Mouse (Mus musculus) heart, embryonic 11.5 days (tissue): Measurements from ENCODE around the gene Cadps2. TPM values are rescaled to one million over a fixed set of nuclear protein-coding genes. Genes with fewer than 3 reads are reported as not detected.

Experiments
- ATAC-seq: fragments of 200-750 bp; cut with Nextera tagmentation; replicated peaks from 2 replicates; pipeline ENCODE4 v1.8.0; 2017; ENCODE audit warnings: moderate library complexity; ENCODE audit not compliant: insufficient number of reproducible peaks, low FRiP score, low TSS enrichment
- H3K27ac ChIP-seq: fragments of 300-500 bp; sonication (generic); 2 replicates; pipeline ENCODE4 v1.5.1; 2014; ENCODE audit warnings: mild to moderate bottlenecking, low read depth, low read length
- H3K27me3 ChIP-seq: fragments of 300-500 bp; sonication (generic); 2 replicates; pipeline ENCODE4 v1.6.1; 2014; ENCODE audit warnings: mild to moderate bottlenecking, low read length, mixed read lengths; ENCODE audit not compliant: control insufficient read depth, insufficient read depth
- H3K36me3 ChIP-seq: fragments of 300-500 bp; sonication (generic); 2 replicates; pipeline ENCODE4 v1.6.1; 2014; ENCODE audit warnings: mild to moderate bottlenecking, low read length, moderate library complexity, mixed read lengths; ENCODE audit not compliant: control insufficient read depth, insufficient read depth
- H3K4me1 ChIP-seq: fragments of 300-500 bp; sonication (generic); 2 replicates; pipeline ENCODE4 v1.6.1; 2014; ENCODE audit warnings: low read length; ENCODE audit not compliant: control insufficient read depth, insufficient read depth
- H3K4me2 ChIP-seq: fragments of 300-500 bp; sonication (generic); 2 replicates; pipeline ENCODE4 v1.6.1; 2014; ENCODE audit warnings: mild to moderate bottlenecking, moderate library complexity
- H3K4me3 ChIP-seq: fragments of 300-500 bp; sonication (generic); 2 replicates; pipeline ENCODE4 v1.5.1; 2014; ENCODE audit warnings: low read depth, low read length
- H3K9ac ChIP-seq: fragments of 300-500 bp; sonication (generic); 2 replicates; pipeline ENCODE4 v1.6.1; 2014; ENCODE audit warnings: mild to moderate bottlenecking, low read depth, low read length, moderate library complexity
- H3K9me3 ChIP-seq: fragments of 300-500 bp; sonication (generic); replicated peaks from 2 replicates; pipeline ENCODE4 v1.6.1; 2016; ENCODE audit warnings: low read length; ENCODE audit not compliant: control insufficient read depth
- WGBS: fragments of 180-500 bp; shearing (Covaris S2); extraction: QIAGEN DNeasy Blood & Tissue Kit; methylation state at CpG from one replicate; pipeline ENCODE4 v1.1.7; 2014; ENCODE audit not compliant: insufficient replicate concordance; 5-methylcytosine and 5-hydroxymethylcytosine counted together
- polyA plus RNA-seq: library from polyadenylated mRNA; unstranded; fragments of >200 nt; fragmentation: Nextera tagmentation; extraction: Ambion mirVana; gene quantifications from 2 replicates; pipeline ENCODE4 v1.2.1, GENCODE M21; 2014

Cadps2 gene
- polyA plus RNA-seq, 1 experiment from 2014 or later, result 1.2 TPM

DNA sequence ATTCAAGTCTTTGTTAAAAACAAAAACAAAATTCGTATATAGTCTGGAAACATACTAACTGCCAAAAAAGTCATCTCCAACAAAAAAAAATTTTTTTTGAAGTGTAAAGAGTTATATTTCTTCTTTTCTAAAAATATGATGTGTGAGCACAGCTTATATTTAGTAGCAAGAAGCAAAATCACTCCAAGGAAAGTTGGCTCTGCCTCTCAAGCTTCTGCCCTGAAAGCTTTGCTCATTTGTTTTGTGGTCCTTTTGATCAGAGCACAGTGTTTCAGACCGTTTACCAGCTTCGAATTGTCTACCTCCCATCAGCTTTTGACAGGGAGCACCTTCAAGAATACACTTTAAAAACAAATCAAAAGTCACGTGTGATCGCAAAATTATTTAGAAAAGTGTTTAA lies 99.2 kb downstream of the Cadps2 start:
- H3K4me3 ChIP-seq, result no peak overlapping the region
- H3K4me1 ChIP-seq, result no peaks in the 10 kb centered on the region
- WGBS, result 72% methylated on average over 5 of the region's 5 CpGs
- H3K36me3 ChIP-seq, result no peaks in the 10 kb centered on the region
- H3K27ac ChIP-seq, result no peak overlapping the region
- no peak for ATAC-seq
- no peak overlapping the region for H3K9ac ChIP-seq
- no peaks in the 10 kb centered on the region for H3K9me3 ChIP-seq
- H3K4me2 ChIP-seq, result no peak overlapping the region
- no peaks in the 10 kb centered on the region for H3K27me3 ChIP-seq

DNA sequence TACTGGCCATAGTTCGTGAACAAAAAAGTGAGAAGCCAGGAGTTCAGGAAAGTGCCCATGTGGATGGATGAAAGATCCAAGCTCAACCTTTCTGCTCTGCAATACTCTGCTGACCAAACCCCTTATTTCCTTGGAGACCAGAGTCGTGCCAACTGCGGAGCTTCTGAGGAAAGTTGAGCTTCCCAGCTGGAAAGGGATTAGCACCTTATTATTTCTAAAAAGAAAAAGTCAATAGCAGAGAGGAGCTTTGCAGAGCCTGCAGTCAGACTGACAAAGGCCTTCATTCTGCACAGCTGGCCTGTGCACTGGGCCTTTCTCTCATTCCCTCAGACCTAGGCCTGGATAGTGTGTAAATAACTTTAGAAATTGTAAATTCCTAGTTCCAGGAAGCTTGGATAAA lies 106.5 kb downstream of the Cadps2 start:
- no peak overlapping the region for H3K4me2 ChIP-seq
- WGBS, result 31% methylated on average over 3 of the region's 3 CpGs
- no peaks in the 10 kb centered on the region for H3K27me3 ChIP-seq
- no peak overlapping the region for H3K27ac ChIP-seq
- ATAC-seq, result no peak
- no peak overlapping the region for H3K9ac ChIP-seq
- H3K4me1 ChIP-seq, result no peaks in the 10 kb centered on the region
- no peak overlapping the region for H3K4me3 ChIP-seq
- no peaks in the 10 kb centered on the region for H3K36me3 ChIP-seq
- no peaks in the 10 kb centered on the region for H3K9me3 ChIP-seq

GRCm38 (mm10) chr6:23728620-23729019 lies 110.6 kb downstream of the Cadps2 start:
- H3K36me3 ChIP-seq, result no peaks in the 10 kb centered on the region
- H3K9me3 ChIP-seq, result no peaks in the 10 kb centered on the region
- no peaks in the 10 kb centered on the region for H3K4me1 ChIP-seq
- H3K27me3 ChIP-seq, result no peaks in the 10 kb centered on the region
- no peak overlapping the region for H3K4me3 ChIP-seq
- no peak overlapping the region for H3K9ac ChIP-seq
- ATAC-seq, result no peak
- no peak overlapping the region for H3K27ac ChIP-seq
- 79% methylated on average over 3 of the region's 3 CpGs for WGBS
- H3K4me2 ChIP-seq, result no peak overlapping the region

- Histone ChIP-seq H3K9ac (no peak overlapping the region), H3K4me2 (no peak overlapping the region), H3K27me3 (no peaks in the 10 kb centered on the region), H3K27ac (no peak overlapping the region), H3K9me3 (no peaks in the 10 kb centered on the region), H3K4me3 (no peak overlapping the region), H3K4me1 (no peaks in the 10 kb centered on the region), H3K36me3 (no peaks in the 10 kb centered on the region)
- ATAC-seq, result no peak
- WGBS, result 75% methylated on average over 4 of the region's 4 CpGs
Observed at GRCm38 (mm10) chr6:23723697-23724096, 115.5 kb downstream of the Cadps2 start.

GRCm38 (mm10) chr6:23720401-23720800 lies 118.8 kb downstream of the Cadps2 start:
- Histone ChIP-seq H3K4me1 (no peaks in the 10 kb centered on the region), H3K9ac (no peak overlapping the region), H3K27ac (no peak overlapping the region), H3K4me3 (no peak overlapping the region), H3K4me2 (no peak overlapping the region), H3K27me3 (no peaks in the 10 kb centered on the region), H3K36me3 (no peaks in the 10 kb centered on the region), H3K9me3 (no peaks in the 10 kb centered on the region)
- 87% methylated on average over 2 of the region's 2 CpGs for WGBS
- ATAC-seq, result no peak

DNA sequence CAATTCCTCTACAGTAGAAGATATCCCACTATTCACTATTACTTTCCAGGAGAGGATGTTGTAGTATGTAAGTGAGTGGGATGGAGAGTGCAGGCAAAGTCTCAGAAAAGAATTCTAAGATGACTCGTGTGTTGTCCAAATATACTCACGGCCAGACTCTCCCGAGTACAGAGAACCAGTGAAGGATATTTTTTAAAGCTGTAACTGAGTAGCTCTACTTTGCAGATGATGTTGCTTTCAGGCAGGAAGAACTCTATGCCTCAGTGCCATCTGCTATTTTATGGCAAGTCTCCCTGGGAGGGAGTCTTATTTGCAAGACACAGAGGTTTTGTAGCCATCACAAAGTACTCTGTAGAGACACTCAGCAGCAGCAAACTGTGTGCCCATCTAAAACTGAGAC lies 131.7 kb downstream of the Cadps2 start:
- H3K4me1 ChIP-seq, result no peaks in the 10 kb centered on the region
- H3K36me3 ChIP-seq, result no peaks in the 10 kb centered on the region
- H3K4me3 ChIP-seq, result no peak overlapping the region
- ATAC-seq, result no peak; the same call in 1 of the 2 replicates
- 78% methylated on average over 3 of the region's 3 CpGs for whole genome bisulfite sequencing
- no peaks in the 10 kb centered on the region for H3K27me3 ChIP-seq
- H3K4me2 ChIP-seq, result no peak overlapping the region
- H3K9me3 ChIP-seq, result no peaks in the 10 kb centered on the region
- no peak overlapping the region for H3K27ac ChIP-seq
- no peak overlapping the region for H3K9ac ChIP-seq

GRCm38 (mm10) chr6:23700879-23701278 lies 138.3 kb downstream of the Cadps2 start:
- Histone ChIP-seq H3K36me3 (no peaks in the 10 kb centered on the region), H3K4me2 (no peak overlapping the region), H3K27ac (no peak overlapping the region), H3K4me1 (no peaks in the 10 kb centered on the region), H3K9me3 (no peaks in the 10 kb centered on the region), H3K4me3 (no peak overlapping the region), H3K27me3 (no peaks in the 10 kb centered on the region), H3K9ac (no peak overlapping the region)
- ATAC-seq, result no peak
- 73% methylated on average over 3 of the region's 3 CpGs for WGBS

GRCm38 (mm10) chr6:23678172-23678571 lies 161.0 kb downstream of the Cadps2 start:
- Histone ChIP-seq H3K9me3 (no peaks in the 10 kb centered on the region), H3K4me2 (no peak overlapping the region), H3K36me3 (no peaks in the 10 kb centered on the region), H3K27ac (no peak overlapping the region), H3K4me1 (no peaks in the 10 kb centered on the region), H3K4me3 (no peak overlapping the region), H3K9ac (no peak overlapping the region), H3K27me3 (no peaks in the 10 kb centered on the region)
- 61% methylated on average over 1 of the region's 1 CpGs for WGBS
- ATAC-seq, result no peak

DNA sequence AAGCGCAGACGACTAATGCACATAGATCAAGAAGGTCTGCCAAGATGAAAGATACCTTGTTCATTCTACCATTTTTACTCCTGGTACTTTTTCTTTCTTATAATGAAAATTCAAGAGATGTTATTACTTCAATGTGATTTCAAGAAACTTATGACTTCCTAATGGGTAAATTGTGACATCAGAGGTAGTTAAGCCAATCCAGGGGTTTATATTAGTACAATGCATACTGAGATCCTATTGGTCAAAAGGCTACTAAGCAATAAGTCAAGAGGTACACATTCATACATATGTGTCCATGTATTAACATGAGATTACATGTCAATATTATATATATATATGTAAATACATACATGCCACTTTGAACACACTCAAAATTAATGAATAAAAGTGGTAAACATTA lies 184.2 kb downstream of the Cadps2 start, which contains the start of gene Rnf148:
Gene Rnf148 (minus strand): TSS at position 101 of the 400 bp plus-strand sequence.
- H3K9me3 ChIP-seq, result no peaks in the 10 kb centered on the region
- H3K27ac ChIP-seq, result no peak within 1 kb of the TSS
- 80% methylated on average over 2 of the region's 2 CpGs for WGBS
- H3K9ac ChIP-seq, result no peak within 1 kb of the TSS
- H3K36me3 ChIP-seq, result no peaks in the 10 kb centered on the region
- no peak within 1 kb of the TSS for H3K4me2 ChIP-seq
- H3K4me1 ChIP-seq, result no peaks in the 10 kb centered on the region
- H3K4me3 ChIP-seq, result no peak within 1 kb of the TSS
- no peak for ATAC-seq
- no peaks in the 10 kb centered on the region for H3K27me3 ChIP-seq
